Mouse (Mus musculus) heart, embryonic 11.5 days (tissue): ENCODE results near the gene Slc22a6. TPM values are rescaled to one million over a fixed set of nuclear protein-coding genes. Genes with fewer than 3 reads are reported as not detected.

ENCODE experiments used
- ATAC-seq: fragments of 200-750 bp; cut with Nextera tagmentation; replicated peaks from 2 replicates; pipeline ENCODE4 v1.8.0; 2017; ENCODE audit warnings: moderate library complexity; ENCODE audit not compliant: insufficient number of reproducible peaks, low FRiP score, low TSS enrichment
- H3K27ac ChIP-seq: fragments of 300-500 bp; sonication (generic); 2 replicates; pipeline ENCODE4 v1.5.1; 2014; ENCODE audit warnings: mild to moderate bottlenecking, low read depth, low read length
- H3K27me3 ChIP-seq: fragments of 300-500 bp; sonication (generic); 2 replicates; pipeline ENCODE4 v1.6.1; 2014; ENCODE audit warnings: mild to moderate bottlenecking, low read length, mixed read lengths; ENCODE audit not compliant: control insufficient read depth, insufficient read depth
- H3K36me3 ChIP-seq: fragments of 300-500 bp; sonication (generic); 2 replicates; pipeline ENCODE4 v1.6.1; 2014; ENCODE audit warnings: mild to moderate bottlenecking, low read length, moderate library complexity, mixed read lengths; ENCODE audit not compliant: control insufficient read depth, insufficient read depth
- H3K4me1 ChIP-seq: fragments of 300-500 bp; sonication (generic); 2 replicates; pipeline ENCODE4 v1.6.1; 2014; ENCODE audit warnings: low read length; ENCODE audit not compliant: control insufficient read depth, insufficient read depth
- H3K4me2 ChIP-seq: fragments of 300-500 bp; sonication (generic); 2 replicates; pipeline ENCODE4 v1.6.1; 2014; ENCODE audit warnings: mild to moderate bottlenecking, moderate library complexity
- H3K4me3 ChIP-seq: fragments of 300-500 bp; sonication (generic); 2 replicates; pipeline ENCODE4 v1.5.1; 2014; ENCODE audit warnings: low read depth, low read length
- H3K9ac ChIP-seq: fragments of 300-500 bp; sonication (generic); 2 replicates; pipeline ENCODE4 v1.6.1; 2014; ENCODE audit warnings: mild to moderate bottlenecking, low read depth, low read length, moderate library complexity
- H3K9me3 ChIP-seq: fragments of 300-500 bp; sonication (generic); replicated peaks from 2 replicates; pipeline ENCODE4 v1.6.1; 2016; ENCODE audit warnings: low read length; ENCODE audit not compliant: control insufficient read depth
- WGBS: fragments of 180-500 bp; shearing (Covaris S2); extraction: QIAGEN DNeasy Blood & Tissue Kit; methylation state at CpG from one replicate; pipeline ENCODE4 v1.1.7; 2014; ENCODE audit not compliant: insufficient replicate concordance; 5-methylcytosine and 5-hydroxymethylcytosine counted together
- polyA plus RNA-seq: library from polyadenylated mRNA; unstranded; fragments of >200 nt; fragmentation: Nextera tagmentation; extraction: Ambion mirVana; gene quantifications from 2 replicates; pipeline ENCODE4 v1.2.1, GENCODE M21; 2014

Slc22a6 gene
- polyA plus RNA-seq, 1 experiment from 2014 or later, result not detected

DNA sequence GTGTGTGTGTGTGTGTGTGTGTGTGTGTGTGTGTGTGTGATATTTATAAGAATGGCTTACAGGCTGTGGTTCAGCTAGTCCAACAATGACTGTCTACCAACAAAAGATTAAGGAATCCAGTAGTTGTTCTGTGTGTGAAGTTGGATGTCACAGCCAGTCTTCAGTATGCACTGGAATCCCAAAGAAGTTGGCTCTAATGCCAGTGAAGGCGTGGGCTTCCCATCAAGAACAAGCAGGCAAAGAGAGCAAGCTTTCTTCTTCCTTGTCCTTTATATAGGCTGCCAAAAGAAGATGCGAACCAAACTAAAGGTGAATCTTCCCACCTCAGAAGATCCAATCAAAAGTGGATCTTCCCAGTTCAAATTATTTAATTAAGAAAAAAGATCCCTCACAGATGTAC is 31.9 kb upstream of the Slc22a6 start:
- H3K4me3 ChIP-seq, result no peak overlapping the region
- ATAC-seq, result no peak
- no peaks in the 10 kb centered on the region for H3K9me3 ChIP-seq
- no peaks in the 10 kb centered on the region for H3K36me3 ChIP-seq
- no peaks in the 10 kb centered on the region for H3K27me3 ChIP-seq
- H3K4me1 ChIP-seq, result no peaks in the 10 kb centered on the region
- H3K4me2 ChIP-seq, result no peak overlapping the region
- H3K9ac ChIP-seq, result no peak overlapping the region
- WGBS, result 88% methylated on average over 2 of the region's 2 CpGs
- no peak overlapping the region for H3K27ac ChIP-seq

- Histone ChIP-seq H3K4me3 (no peak overlapping the region), H3K4me2 (no peak overlapping the region), H3K9ac (no peak overlapping the region), H3K36me3 (no peaks in the 10 kb centered on the region), H3K27me3 (no peaks in the 10 kb centered on the region), H3K27ac (no peak overlapping the region), H3K9me3 (no peaks in the 10 kb centered on the region), H3K4me1 (no peaks in the 10 kb centered on the region)
- WGBS, result 63% methylated on average over 3 of the region's 3 CpGs
- no peak for ATAC-seq
Measured at GRCm38 (mm10) chr19:8586350-8586749, 31.5 kb upstream of the Slc22a6 start.

DNA sequence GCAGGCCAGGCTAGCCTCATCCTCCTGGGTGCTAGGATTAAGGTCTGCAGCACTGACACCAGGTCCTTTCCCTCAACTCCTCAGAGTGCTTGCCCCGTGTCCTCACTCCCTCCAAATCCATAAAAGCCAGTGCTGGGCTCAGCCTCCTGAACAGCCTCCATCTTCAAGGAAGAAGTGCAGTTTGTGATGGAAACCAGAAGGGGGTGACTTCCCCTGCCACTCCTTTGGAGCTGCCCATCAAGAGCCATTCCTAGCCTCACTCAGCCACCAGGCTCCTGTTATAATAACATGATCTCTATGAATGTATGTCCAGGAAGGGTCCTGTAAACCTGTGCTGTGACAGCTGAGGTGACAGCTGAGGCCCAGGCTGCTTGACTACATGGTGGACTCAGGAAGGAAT is 30.5 kb upstream of the Slc22a6 start:
- Histone ChIP-seq H3K27me3 (no peaks in the 10 kb centered on the region), H3K9ac (no peak overlapping the region), H3K27ac (no peak overlapping the region), H3K9me3 (no peaks in the 10 kb centered on the region), H3K4me3 (no peak overlapping the region), H3K36me3 (no peaks in the 10 kb centered on the region), H3K4me2 (no peak overlapping the region), H3K4me1 (no peaks in the 10 kb centered on the region)
- 71% methylated on average over 1 of the region's 1 CpGs for WGBS
- ATAC-seq, result no peak

GRCm38 (mm10) chr19:8590954-8591353 is 26.9 kb upstream of the Slc22a6 start, which contains the start of gene Slc22a8:
Gene Slc22a8, plus strand, starts transcription at chr19:8591254.
- H3K36me3 ChIP-seq, result no peaks in the 10 kb centered on the region
- ATAC-seq, result no peak

DNA sequence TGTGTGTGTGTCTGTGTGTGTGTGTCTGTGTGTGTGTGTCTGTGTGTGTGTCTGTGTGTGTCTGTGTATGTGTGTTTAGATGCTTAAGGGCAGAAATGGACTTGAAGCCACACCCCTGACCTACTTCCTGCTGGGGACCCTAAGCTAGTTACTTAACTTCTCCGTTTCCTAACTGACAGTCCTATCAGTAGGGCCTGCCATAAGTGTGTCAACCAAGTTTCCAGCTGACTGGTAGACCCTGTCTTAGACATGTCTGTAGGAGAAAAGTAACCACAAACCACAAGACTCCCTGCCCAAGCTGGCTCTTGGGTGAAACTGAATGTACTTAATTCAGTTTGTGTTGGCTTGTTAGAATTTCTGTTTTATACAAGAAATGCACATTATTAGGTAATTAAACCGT is 25.7 kb upstream of the Slc22a6 start:
- no peaks in the 10 kb centered on the region for H3K27me3 ChIP-seq
- H3K4me3 ChIP-seq, result no peak overlapping the region
- H3K36me3 ChIP-seq, result no peaks in the 10 kb centered on the region
- no peak overlapping the region for H3K27ac ChIP-seq
- 51% methylated on average over 2 of the region's 2 CpGs for whole genome bisulfite sequencing
- peaks cover 17% of the 10 kb centered on the region for H3K4me1 ChIP-seq
- no peak overlapping the region for H3K9ac ChIP-seq
- no peak overlapping the region for H3K4me2 ChIP-seq
- H3K9me3 ChIP-seq, result no peaks in the 10 kb centered on the region
- no peak for ATAC-seq

More at GRCm38 (mm10) chr19:8590954-8591353, 26.9 kb upstream of the Slc22a6 start, which contains the start of gene Slc22a8:
- Histone ChIP-seq H3K4me3 (no peak within 1 kb of the TSS), H3K27me3 (no peaks in the 10 kb centered on the region), H3K9me3 (no peaks in the 10 kb centered on the region), H3K27ac (no peak within 1 kb of the TSS), H3K9ac (no peak within 1 kb of the TSS), H3K4me2 (no peak within 1 kb of the TSS), H3K4me1 (peaks cover 17% of the 10 kb centered on the region)
- WGBS, result 75% methylated on average over 8 of the region's 8 CpGs

DNA sequence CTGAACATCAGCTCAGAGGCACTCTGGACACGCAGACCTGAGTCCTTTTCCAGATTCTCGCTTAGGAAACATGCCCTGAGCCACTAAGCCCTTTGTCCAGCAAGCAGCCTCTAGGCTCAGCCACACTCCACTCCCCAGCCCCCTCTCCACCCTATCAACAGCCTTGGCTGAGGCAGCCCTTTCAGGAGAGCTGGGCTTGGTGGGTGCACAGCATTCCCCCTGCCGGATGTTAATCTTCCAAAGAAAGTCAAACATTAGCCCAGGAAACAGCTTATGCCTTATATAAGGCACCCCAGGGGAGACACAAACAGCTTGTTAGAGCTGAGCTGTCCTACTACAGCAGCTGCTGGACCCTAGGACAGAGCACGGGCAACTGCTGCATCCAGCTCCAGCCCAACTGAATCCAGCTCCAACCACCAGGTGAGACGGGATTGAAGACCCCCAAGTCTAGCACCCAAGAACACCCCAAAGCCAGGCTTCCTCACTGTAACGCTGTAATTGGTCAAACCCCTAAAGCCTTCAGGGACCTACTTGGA is 24.9 kb upstream of the Slc22a6 start:
- Histone ChIP-seq H3K27ac (no peak overlapping the region), H3K4me1 (peaks cover 17% of the 10 kb centered on the region), H3K4me3 (no peak overlapping the region), H3K36me3 (no peaks in the 10 kb centered on the region), H3K9me3 (no peaks in the 10 kb centered on the region), H3K27me3 (no peaks in the 10 kb centered on the region), H3K4me2 (no peak overlapping the region), H3K9ac (no peak overlapping the region)
- 48% methylated on average over 6 of the region's 6 CpGs for WGBS
- ATAC-seq, result no peak

- WGBS, result 79% methylated on average over 11 of the region's 11 CpGs
- no peak for ATAC-seq
Measured at GRCm38 (mm10) chr19:8593833-8594232, 24.0 kb upstream of the Slc22a6 start.

DNA sequence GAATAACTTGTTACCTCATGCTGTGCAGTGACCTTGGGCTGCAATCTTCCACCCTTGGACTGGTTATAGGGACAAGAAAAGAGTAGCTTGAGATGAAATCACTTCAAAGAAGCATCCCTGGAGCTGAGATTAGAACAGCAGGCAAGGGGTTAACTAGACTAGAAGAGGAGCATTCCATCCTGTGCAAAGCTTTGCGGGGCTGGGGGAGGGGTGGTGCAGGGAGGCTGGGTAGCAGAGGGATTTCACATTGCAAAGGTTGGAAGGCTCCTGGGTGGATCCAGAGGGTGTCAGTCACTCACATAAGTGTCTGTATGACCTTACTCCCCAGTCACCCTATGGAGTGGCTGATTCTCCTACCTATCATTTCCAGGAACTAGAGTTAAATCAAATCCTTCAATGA is 23.3 kb upstream of the Slc22a6 start:
- no peak overlapping the region; the same call in 1 of the 2 replicates for H3K4me2 ChIP-seq
- H3K27me3 ChIP-seq, result no peaks in the 10 kb centered on the region
- peaks cover 17% of the 10 kb centered on the region for H3K4me1 ChIP-seq
- no peaks in the 10 kb centered on the region for H3K36me3 ChIP-seq
- H3K9me3 ChIP-seq, result no peaks in the 10 kb centered on the region
- 0% methylated on average over 1 of the region's 1 CpGs for WGBS
- no peak overlapping the region for H3K4me3 ChIP-seq
- no peak overlapping the region for H3K27ac ChIP-seq
- ATAC-seq, result no peak
- H3K9ac ChIP-seq, result no peak overlapping the region

More at GRCm38 (mm10) chr19:8593833-8594232, 24.0 kb upstream of the Slc22a6 start:
- no peak overlapping the region for H3K9ac ChIP-seq
- H3K4me1 ChIP-seq, result peaks cover 17% of the 10 kb centered on the region
- H3K36me3 ChIP-seq, result no peaks in the 10 kb centered on the region
- no peak overlapping the region for H3K4me3 ChIP-seq
- H3K27me3 ChIP-seq, result no peaks in the 10 kb centered on the region
- no peak overlapping the region for H3K27ac ChIP-seq
- H3K4me2 ChIP-seq, result no peak overlapping the region
- H3K9me3 ChIP-seq, result no peaks in the 10 kb centered on the region

GRCm38 (mm10) chr19:8597269-8597668 is 20.6 kb upstream of the Slc22a6 start:
- no peaks in the 10 kb centered on the region for H3K9me3 ChIP-seq
- H3K27me3 ChIP-seq, result no peaks in the 10 kb centered on the region
- H3K9ac ChIP-seq, result no peak overlapping the region
- no peak for ATAC-seq
- no peak overlapping the region for H3K4me3 ChIP-seq
- H3K4me1 ChIP-seq, result peaks cover 17% of the 10 kb centered on the region
- WGBS, result 69% methylated on average over 4 of the region's 4 CpGs
- H3K36me3 ChIP-seq, result no peaks in the 10 kb centered on the region
- no peak overlapping the region for H3K4me2 ChIP-seq
- H3K27ac ChIP-seq, result no peak overlapping the region
